Mouse (Mus musculus) midbrain, embryonic 15.5 days (tissue): ENCODE measurements around the gene Col5a3. TPM values are rescaled to one million over a fixed set of nuclear protein-coding genes. Genes with fewer than 3 reads are reported as not detected.
A peak's percentile ranks its signal among the peaks of the same experiment; 100 is the strongest.

Source experiments
- ATAC-seq: fragments of 200-750 bp; cut with Nextera tagmentation; replicated peaks from 2 replicates; pipeline ENCODE4 v1.8.0; 2017; ENCODE audit warnings: moderate TSS enrichment
- H3K27ac ChIP-seq: fragments of 300-500 bp; sonication (generic); 2 replicates; pipeline ENCODE4 v1.5.1; 2015; ENCODE audit warnings: mild to moderate bottlenecking, inconsistent platforms
- H3K27me3 ChIP-seq: fragments of 300-500 bp; sonication (generic); replicated peaks from 2 replicates; pipeline ENCODE4 v1.6.1; 2015; ENCODE audit warnings: inconsistent platforms
- H3K36me3 ChIP-seq: fragments of 300-500 bp; sonication (generic); replicated peaks from 2 replicates; pipeline ENCODE4 v1.6.1; 2015; ENCODE audit warnings: inconsistent platforms
- H3K4me1 ChIP-seq: fragments of 300-500 bp; sonication (generic); 2 replicates; pipeline ENCODE4 v1.6.1; 2015; ENCODE audit warnings: inconsistent platforms
- H3K4me2 ChIP-seq: fragments of 300-500 bp; sonication (generic); 2 replicates; pipeline ENCODE4 v1.6.1; 2015; ENCODE audit warnings: inconsistent platforms, mild to moderate bottlenecking, moderate library complexity
- H3K4me3 ChIP-seq: fragments of 300-500 bp; sonication (generic); 2 replicates; pipeline ENCODE4 v1.5.1; 2015; ENCODE audit warnings: mild to moderate bottlenecking, inconsistent platforms
- H3K9ac ChIP-seq: fragments of 300-500 bp; sonication (generic); 2 replicates; pipeline ENCODE4 v1.6.1; 2015; ENCODE audit warnings: mild to moderate bottlenecking, inconsistent platforms
- H3K9me3 ChIP-seq: fragments of 300-500 bp; sonication (generic); 2 replicates; pipeline ENCODE4 v1.6.1; 2016; ENCODE audit warnings: inconsistent platforms
- WGBS: fragments of 180-500 bp; shearing (Covaris S2); methylation state at CpG from one replicate; pipeline ENCODE4 v1.1.7; 2015; ENCODE audit warnings: mixed read lengths; 5-methylcytosine and 5-hydroxymethylcytosine counted together
- polyA plus RNA-seq: library from polyadenylated mRNA; unstranded; fragments of >200 nt; fragmentation: Nextera tagmentation; extraction: Ambion mirVana; gene quantifications from 2 replicates; pipeline ENCODE4 v1.2.1, GENCODE M21; 2015

Col5a3 gene
- polyA plus RNA-seq, 1 experiment from 2014 or later: 0.85 TPM

GRCm38 (mm10) chr9:20794108-20794806 lies 20.6 kb downstream of the Col5a3 start:
- Histone ChIP-seq H3K4me1 (no peaks in the 10 kb centered on the region), H3K27me3 (no peaks in the 10 kb centered on the region), H3K27ac (peak overlapping the region; percentile 62), H3K9me3 (no peaks in the 10 kb centered on the region), H3K4me2 (no peak overlapping the region), H3K4me3 (no peak overlapping the region), H3K9ac (no peak overlapping the region), H3K36me3 (no peaks in the 10 kb centered on the region)
- 35% methylated on average over 7 of the region's 7 CpGs for WGBS
- ATAC-seq: peak; percentile 93

DNA sequence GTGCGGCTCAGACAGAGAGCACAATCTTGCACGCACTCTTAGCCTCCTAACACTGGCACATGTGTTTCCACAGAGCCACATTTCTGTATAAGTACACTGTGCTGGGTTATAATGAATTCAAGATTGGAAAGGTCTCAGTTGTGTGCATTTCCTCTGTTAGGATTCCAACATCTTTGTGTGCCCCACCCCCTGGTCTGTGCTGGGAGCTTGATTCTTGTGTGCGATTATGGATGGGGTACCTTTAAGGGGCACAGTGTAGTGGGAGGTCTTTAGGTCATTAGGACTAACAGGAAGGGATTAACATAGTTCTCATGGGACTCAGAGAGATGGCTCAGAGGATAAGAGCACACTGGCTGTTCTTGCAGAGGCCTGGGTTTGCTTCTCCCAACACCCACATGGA lies 24.5 kb downstream of the Col5a3 start:
- ATAC-seq: no peak
- 56% methylated on average over 3 of the region's 3 CpGs for WGBS

DNA sequence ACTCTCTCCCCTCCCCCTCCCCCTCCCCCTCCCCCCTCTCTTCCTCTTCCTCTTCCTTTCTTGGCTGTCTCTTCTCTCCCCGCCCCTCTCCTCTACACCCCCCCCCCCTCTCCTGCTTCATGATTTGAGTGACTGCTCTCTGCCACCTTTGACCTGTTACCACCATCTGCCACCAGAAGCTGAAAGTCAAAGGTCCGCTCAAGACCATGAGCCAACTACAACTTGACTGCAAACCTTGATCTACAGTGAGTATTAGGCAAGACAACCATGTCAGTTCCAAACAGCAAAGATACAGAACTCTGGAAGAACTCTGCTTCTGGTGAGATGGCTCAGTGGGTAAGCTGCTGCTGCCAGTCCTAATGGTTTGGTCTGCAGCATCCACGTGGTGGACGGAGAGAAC lies 25.2 kb downstream of the Col5a3 start:
- ATAC-seq: no peak
- no peaks in the 10 kb centered on the region for H3K27me3 ChIP-seq
- H3K4me1 ChIP-seq: no peaks in the 10 kb centered on the region
- no peak overlapping the region for H3K4me3 ChIP-seq
- H3K9me3 ChIP-seq: no peaks in the 10 kb centered on the region
- H3K36me3 ChIP-seq: no peaks in the 10 kb centered on the region
- no peak overlapping the region for H3K27ac ChIP-seq
- H3K9ac ChIP-seq: no peak overlapping the region
- H3K4me2 ChIP-seq: no peak overlapping the region
- 89% methylated on average over 3 of the region's 4 CpGs for WGBS

More for the DNA sequence above, 24.5 kb downstream of the Col5a3 start:
- H3K9ac ChIP-seq: no peak overlapping the region
- no peaks in the 10 kb centered on the region for H3K36me3 ChIP-seq
- no peaks in the 10 kb centered on the region for H3K27me3 ChIP-seq
- no peaks in the 10 kb centered on the region for H3K9me3 ChIP-seq
- H3K4me2 ChIP-seq: no peak overlapping the region
- H3K4me1 ChIP-seq: no peaks in the 10 kb centered on the region
- H3K27ac ChIP-seq: no peak overlapping the region
- no peak overlapping the region for H3K4me3 ChIP-seq

GRCm38 (mm10) chr9:20787992-20788391 lies 26.9 kb downstream of the Col5a3 start:
- no peak overlapping the region for H3K9ac ChIP-seq
- 76% methylated on average over 8 of the region's 8 CpGs for WGBS

DNA sequence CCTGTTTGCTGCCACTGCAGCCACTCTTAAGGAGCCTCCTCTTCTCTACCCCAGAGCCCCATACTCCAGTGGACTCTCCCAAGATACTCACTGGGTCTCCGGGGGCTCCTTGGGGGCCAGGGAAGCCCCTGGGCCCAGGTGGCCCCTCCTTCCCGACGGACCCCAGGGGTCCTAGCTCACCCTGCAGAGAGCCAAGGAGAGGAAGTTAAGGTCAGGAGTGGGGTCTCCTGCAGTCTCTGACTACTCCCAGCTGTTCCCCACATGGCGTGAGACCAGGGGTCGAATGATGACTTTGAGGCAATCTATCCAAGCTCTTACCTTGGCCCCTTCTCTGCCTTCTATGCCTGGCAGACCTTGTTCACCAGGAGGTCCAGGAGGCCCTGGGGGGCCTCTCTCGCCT lies 29.8 kb downstream of the Col5a3 start:
- ATAC-seq: no peak
- Histone ChIP-seq H3K9me3 (peaks cover 3% of the 10 kb centered on the region; the same call in 1 of the 2 replicates), H3K4me3 (no peak overlapping the region), H3K4me2 (no peak overlapping the region), H3K9ac (no peak overlapping the region), H3K27me3 (no peaks in the 10 kb centered on the region), H3K36me3 (no peaks in the 10 kb centered on the region), H3K27ac (no peak overlapping the region), H3K4me1 (no peaks in the 10 kb centered on the region)
- 84% methylated on average over 6 of the region's 6 CpGs for WGBS

More at GRCm38 (mm10) chr9:20787992-20788391, 26.9 kb downstream of the Col5a3 start:
- Histone ChIP-seq H3K4me1 (no peaks in the 10 kb centered on the region), H3K9me3 (no peaks in the 10 kb centered on the region), H3K27ac (no peak overlapping the region), H3K27me3 (no peaks in the 10 kb centered on the region), H3K4me3 (no peak overlapping the region), H3K36me3 (no peaks in the 10 kb centered on the region), H3K4me2 (no peak overlapping the region)
- no peak for ATAC-seq

DNA sequence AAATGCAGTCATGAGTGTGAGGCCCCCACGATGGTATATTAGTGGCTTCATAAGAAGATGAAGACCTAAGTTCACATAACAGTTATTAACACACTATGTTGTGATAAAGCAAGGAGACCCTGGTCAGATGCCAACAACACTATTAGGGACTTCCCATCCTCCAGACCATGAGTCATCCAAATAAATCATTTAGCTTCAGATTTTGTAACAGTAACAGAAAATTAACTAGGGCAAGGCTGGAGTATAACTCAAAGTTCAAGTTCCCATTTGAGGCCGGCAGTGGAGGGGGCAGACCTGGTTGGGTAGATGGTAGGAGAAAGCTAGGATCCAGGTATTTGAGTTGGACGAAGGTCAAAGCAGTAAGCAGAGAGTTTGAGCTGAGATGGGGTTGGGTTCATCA lies 33.6 kb downstream of the Col5a3 start:
- no peaks in the 10 kb centered on the region for H3K27me3 ChIP-seq
- H3K4me3 ChIP-seq: no peak overlapping the region
- H3K27ac ChIP-seq: no peak overlapping the region
- 91% methylated on average over 3 of the region's 3 CpGs for WGBS
- H3K4me1 ChIP-seq: no peaks in the 10 kb centered on the region
- ATAC-seq: no peak
- H3K9ac ChIP-seq: no peak overlapping the region
- H3K9me3 ChIP-seq: peaks cover 3% of the 10 kb centered on the region; the same call in 1 of the 2 replicates
- H3K4me2 ChIP-seq: no peak overlapping the region
- no peaks in the 10 kb centered on the region for H3K36me3 ChIP-seq

GRCm38 (mm10) chr9:20765274-20765673 lies 49.6 kb downstream of the Col5a3 start:
- WGBS: 76% methylated on average over 2 of the region's 2 CpGs
- Histone ChIP-seq H3K9ac (no peak overlapping the region), H3K27me3 (no peaks in the 10 kb centered on the region), H3K36me3 (no peaks in the 10 kb centered on the region), H3K9me3 (no peaks in the 10 kb centered on the region), H3K4me1 (no peaks in the 10 kb centered on the region; the same call in 1 of the 2 replicates), H3K27ac (no peak overlapping the region), H3K4me3 (no peak overlapping the region), H3K4me2 (no peak overlapping the region)
- no peak for ATAC-seq

DNA sequence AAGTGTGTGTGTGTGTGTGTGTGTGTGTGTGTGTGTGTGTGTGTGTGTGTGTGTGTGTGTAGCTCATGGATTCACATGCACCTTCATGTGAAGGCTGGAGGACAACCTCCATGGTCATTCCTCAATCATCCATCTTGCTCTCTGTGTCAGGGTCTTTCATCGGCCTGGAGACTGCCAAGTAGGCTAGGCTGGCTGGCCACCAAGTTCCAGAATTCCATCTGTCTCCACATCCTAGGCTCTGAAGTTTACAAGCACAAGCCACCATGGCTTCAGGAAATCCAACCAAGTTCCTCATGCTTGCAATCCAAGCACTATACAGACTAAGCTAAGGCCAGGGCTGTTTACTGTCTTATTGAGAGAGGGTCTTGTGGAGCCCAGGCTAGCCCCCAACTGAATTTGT lies 51.8 kb downstream of the Col5a3 start:
- WGBS: 90% methylated on average over 1 of the region's 1 CpGs
- H3K9ac ChIP-seq: no peak overlapping the region
- no peaks in the 10 kb centered on the region for H3K36me3 ChIP-seq
- H3K4me1 ChIP-seq: no peaks in the 10 kb centered on the region; the same call in 1 of the 2 replicates
- no peak overlapping the region for H3K4me2 ChIP-seq
- no peak overlapping the region for H3K4me3 ChIP-seq
- H3K27ac ChIP-seq: no peak overlapping the region
- H3K27me3 ChIP-seq: no peaks in the 10 kb centered on the region
- no peaks in the 10 kb centered on the region for H3K9me3 ChIP-seq
- no peak for ATAC-seq

- ATAC-seq: no peak
- Histone ChIP-seq H3K9ac (no peak overlapping the region), H3K4me3 (no peak overlapping the region), H3K4me2 (no peak overlapping the region), H3K9me3 (no peaks in the 10 kb centered on the region), H3K36me3 (no peaks in the 10 kb centered on the region), H3K27me3 (no peaks in the 10 kb centered on the region), H3K27ac (no peak overlapping the region), H3K4me1 (no peaks in the 10 kb centered on the region; the same call in 1 of the 2 replicates)
- 45% methylated on average over 7 of the region's 7 CpGs for WGBS
Observed at GRCm38 (mm10) chr9:20762197-20762961, 52.5 kb downstream of the Col5a3 start.

DNA sequence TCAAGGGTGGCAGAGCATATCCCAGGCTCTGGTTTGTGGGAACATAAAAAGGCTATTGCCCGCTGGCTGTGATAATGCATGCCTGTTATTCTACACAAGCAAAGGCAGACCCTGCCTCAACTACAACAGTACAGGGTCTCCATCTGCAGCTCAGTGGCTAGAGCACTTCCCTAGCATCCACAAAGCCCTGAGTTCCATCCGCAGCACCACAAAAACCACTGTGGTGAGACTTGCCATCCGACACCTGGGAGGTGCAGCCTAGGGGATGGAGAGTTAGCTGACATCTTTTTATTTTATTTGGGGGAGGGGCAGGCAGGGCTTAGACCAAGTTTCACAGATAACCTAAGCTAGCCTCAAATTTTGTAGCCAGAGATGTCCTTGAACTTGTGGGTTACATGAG lies 53.5 kb downstream of the Col5a3 start:
- Histone ChIP-seq H3K27me3 (no peaks in the 10 kb centered on the region), H3K4me2 (no peak overlapping the region), H3K9me3 (no peaks in the 10 kb centered on the region), H3K27ac (no peak overlapping the region), H3K4me3 (no peak overlapping the region), H3K36me3 (no peaks in the 10 kb centered on the region), H3K4me1 (no peaks in the 10 kb centered on the region; the same call in 1 of the 2 replicates), H3K9ac (no peak overlapping the region)
- WGBS: 71% methylated on average over 3 of the region's 3 CpGs
- ATAC-seq: no peak

DNA sequence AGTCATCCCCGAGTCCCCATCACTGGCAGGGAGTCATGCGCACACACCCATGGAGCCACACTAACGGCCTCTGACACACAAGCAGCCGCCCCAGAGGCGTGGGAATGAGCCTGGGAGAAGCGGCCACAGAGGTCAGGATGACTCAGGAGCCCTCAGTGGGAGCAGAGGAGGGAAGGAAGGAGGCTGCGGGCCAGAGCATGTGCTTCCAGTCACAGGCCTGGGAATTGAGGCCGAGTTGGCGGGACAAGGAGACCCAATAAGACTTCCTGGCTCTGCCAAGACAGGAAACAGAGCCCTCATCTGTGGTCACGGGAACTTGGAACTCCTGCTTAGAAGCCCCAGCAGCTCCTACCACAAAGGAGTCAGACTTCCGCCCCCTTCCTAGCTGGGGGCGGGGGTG lies 54.1 kb downstream of the Col5a3 start:
- ATAC-seq: no peak
- Histone ChIP-seq H3K9me3 (no peaks in the 10 kb centered on the region), H3K4me1 (no peaks in the 10 kb centered on the region; the same call in 1 of the 2 replicates), H3K27me3 (no peaks in the 10 kb centered on the region), H3K4me3 (no peak overlapping the region), H3K4me2 (no peak overlapping the region), H3K27ac (no peak overlapping the region), H3K9ac (no peak overlapping the region), H3K36me3 (no peaks in the 10 kb centered on the region)
- 76% methylated on average over 12 of the region's 12 CpGs for WGBS

DNA sequence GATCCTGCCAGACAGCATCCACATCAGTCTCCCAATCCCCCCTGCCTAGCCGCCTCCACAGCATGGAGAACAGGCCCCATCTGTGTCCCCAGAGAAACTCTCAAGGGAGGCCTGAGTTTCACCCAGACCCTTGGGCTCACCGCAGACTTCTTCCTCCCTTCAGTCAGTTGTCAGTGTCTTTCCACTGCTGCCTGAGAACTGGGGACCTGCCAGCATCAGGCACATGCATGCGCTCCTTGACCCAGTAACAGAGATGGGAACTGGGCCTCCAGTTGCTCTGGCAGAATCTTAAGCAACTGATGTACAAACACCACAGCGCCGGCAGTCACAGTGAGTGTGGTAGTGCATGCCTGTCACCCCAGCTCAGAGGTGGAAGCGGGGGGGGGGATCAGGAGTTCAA lies 56.0 kb downstream of the Col5a3 start:
- no peak overlapping the region for H3K9ac ChIP-seq
- H3K4me1 ChIP-seq: no peaks in the 10 kb centered on the region; the same call in 1 of the 2 replicates
- no peaks in the 10 kb centered on the region for H3K36me3 ChIP-seq
- H3K4me2 ChIP-seq: no peak overlapping the region
- H3K9me3 ChIP-seq: no peaks in the 10 kb centered on the region
- H3K4me3 ChIP-seq: no peak overlapping the region
- H3K27me3 ChIP-seq: no peaks in the 10 kb centered on the region
- 83% methylated on average over 6 of the region's 6 CpGs for WGBS
- H3K27ac ChIP-seq: no peak overlapping the region
- ATAC-seq: no peak
